Mouse (Mus musculus) large intestine, adult 2 months (tissue): ENCODE measurements around the gene Gm12216. TPM values are rescaled to one million over a fixed set of nuclear protein-coding genes. Genes with fewer than 3 reads are reported as not detected.

Source experiments
- polyA plus RNA-seq: library from polyadenylated mRNA; depleted of rRNA; stranded (reverse); fragments of >200 nt; gene quantifications from 2 replicates; pipeline ENCODE4 v1.2.3, GENCODE M21; 2012; rRNA removed

Gm12216 gene
- polyA plus RNA-seq, 1 experiment = 15.6 TPM

Other genes with a start within 250 kb of the Gm12216 start
- gene Il4, start 240.6 kb downstream of the Gm12216 start, polyA plus RNA-seq = not detected in 2 replicates
- gene Il13, start 224.6 kb downstream of the Gm12216 start, polyA plus RNA-seq = 0.09 TPM in 1 of 2 replicates, not detected in the other
- gene Rad50, start 151.9 kb downstream of the Gm12216 start, polyA plus RNA-seq = 5.0 TPM in 2 replicates
- gene Il5, start 138.5 kb downstream of the Gm12216 start, polyA plus RNA-seq = 0.10 TPM in 1 of 2 replicates, not detected in the other
- gene Irf1, start 89.2 kb downstream of the Gm12216 start, polyA plus RNA-seq = 171 and 271 TPM in 2 replicates
- gene Gm17334, start 86.1 kb downstream of the Gm12216 start, polyA plus RNA-seq = 1.5 and 1.9 TPM in 2 replicates
- 29.0 and 47.8 TPM in 2 replicates for gene Slc22a5, start 32.4 kb upstream of the Gm12216 start, polyA plus RNA-seq
- gene Slc22a21, start 121.1 kb upstream of the Gm12216 start, polyA plus RNA-seq = 11.8 and 14.2 TPM in 2 replicates
- gene Slc22a4, start 168.8 kb upstream of the Gm12216 start, polyA plus RNA-seq = 8.6 and 20.6 TPM in 2 replicates
- gene Pdlim4, start 209.8 kb upstream of the Gm12216 start, polyA plus RNA-seq = 20.1 and 23.6 TPM in 2 replicates
- 3.3 and 3.8 TPM in 2 replicates for gene P4ha2, start 240.8 kb upstream of the Gm12216 start, polyA plus RNA-seq